Mouse (Mus musculus): ENCODE data around the gene Wdr70. TPM values are rescaled to one million over a fixed set of nuclear protein-coding genes. Genes with fewer than 3 reads are reported as not detected.
"Not testable (repeated sequence)": the region's sequence is repeated elsewhere in the genome, so short reads cannot be mapped to it uniquely, and the experiment has no call there.

Gene Wdr70
- polyA plus RNA-seq, 1 experiment: 13.5 TPM

DNA sequence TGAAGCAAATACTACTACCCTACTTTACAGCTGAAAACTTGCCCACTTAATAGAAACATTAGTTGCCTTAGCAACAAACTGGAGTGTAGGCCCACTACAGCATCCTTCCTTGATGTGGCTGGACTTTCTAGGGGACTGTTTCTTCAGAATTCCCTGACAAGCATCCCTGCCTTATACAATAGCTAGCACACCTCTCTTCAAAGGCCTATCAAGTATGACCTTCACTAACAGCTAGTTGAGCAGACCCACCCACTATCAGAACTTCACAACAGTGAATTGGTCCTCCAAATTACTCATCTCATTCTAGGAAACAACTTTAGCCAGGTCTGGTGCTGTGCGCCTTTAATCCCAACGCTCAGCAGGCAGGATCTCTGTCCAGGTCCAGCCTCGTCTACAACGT, 11.7 kb downstream of the Wdr70 start:
- H3K27ac ChIP-seq (ENCODE audit: insufficient read depth, low read depth, low read length): no peak overlapping the region
- 96% methylated on average over 4 of the region's 4 CpGs for WGBS
- H3K4me1 ChIP-seq (ENCODE audit: control insufficient read depth, insufficient read depth, low read length): no peaks in the 10 kb centered on the region; the same call in 1 of the 2 replicates
- no peak overlapping the region for H3K4me3 ChIP-seq (ENCODE audit: insufficient read depth, low read depth, low read length)
- H3K27me3 ChIP-seq (replicated peaks; ENCODE audit: control insufficient read depth, insufficient read depth, low read length): no peaks in the 10 kb centered on the region
- TF ChIP-seq CTCF (conservative IDR thresholded peaks at IDR 0.05; ENCODE audit: insufficient read depth, insufficient read length, low read depth, low read length) (no peak), POLR2A (IDR thresholded peaks at IDR 0.05; ENCODE audit: low read depth, low read length) (no peak)
- H3K36me3 ChIP-seq (ENCODE audit: control insufficient read depth, insufficient read depth, low read length): peaks cover 1% of the 10 kb centered on the region; the same call in 1 of the 2 replicates
- no peak for DNase-seq

- Histone ChIP-seq H3K4me1 (ENCODE audit: control insufficient read depth, insufficient read depth, low read length) (no peaks in the 10 kb centered on the region), H3K4me3 (ENCODE audit: insufficient read depth, low read depth, low read length) (no peak overlapping the region), H3K36me3 (ENCODE audit: control insufficient read depth, insufficient read depth, low read length) (peaks cover 4% of the 10 kb centered on the region; the same call in 1 of the 2 replicates), H3K27ac (ENCODE audit: insufficient read depth, low read depth, low read length) (no peak overlapping the region), H3K27me3 (replicated peaks; ENCODE audit: control insufficient read depth, insufficient read depth, low read length) (no peaks in the 10 kb centered on the region)
- WGBS: 92% methylated on average over 8 of the region's 8 CpGs
- TF ChIP-seq POLR2A (IDR thresholded peaks at IDR 0.05; ENCODE audit: low read depth, low read length) (no peak), CTCF (conservative IDR thresholded peaks at IDR 0.05; ENCODE audit: insufficient read depth, insufficient read length, low read depth, low read length) (no peak)
- no peak for DNase-seq
Observed at GRCm38 (mm10) chr15:8082139-8082538, 16.9 kb downstream of the Wdr70 start.

DNA sequence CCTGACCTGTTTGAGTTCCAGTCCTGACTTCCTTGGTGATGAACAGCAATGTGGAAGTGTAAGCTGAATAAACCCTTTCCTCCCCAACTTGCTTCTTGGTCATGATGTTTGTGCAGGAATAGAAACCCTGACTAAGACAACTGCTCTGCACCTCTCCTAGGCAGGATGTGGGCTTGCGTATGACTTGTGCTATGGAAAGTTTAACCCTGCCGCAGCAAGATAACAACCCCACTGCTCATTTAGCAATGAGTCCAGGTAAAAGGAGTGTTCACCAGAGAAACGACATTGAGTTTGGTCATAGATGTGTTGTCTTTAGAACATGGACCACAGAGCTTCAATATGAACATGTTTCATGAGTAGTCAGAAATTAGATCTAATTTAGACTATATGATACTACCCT, 25.9 kb downstream of the Wdr70 start:
- 94% methylated on average over 3 of the region's 3 CpGs for WGBS
- not testable (repeated sequence) for H3K4me3 ChIP-seq (ENCODE audit: insufficient read depth, low read depth, low read length); DNase-seq; H3K4me1 ChIP-seq (ENCODE audit: control insufficient read depth, insufficient read depth, low read length); H3K36me3 ChIP-seq (ENCODE audit: control insufficient read depth, insufficient read depth, low read length); H3K27me3 ChIP-seq (replicated peaks; ENCODE audit: control insufficient read depth, insufficient read depth, low read length); H3K27ac ChIP-seq (ENCODE audit: insufficient read depth, low read depth, low read length)

GRCm38 (mm10) chr15:8065221-8065620, 33.8 kb downstream of the Wdr70 start:
- no peaks in the 10 kb centered on the region for H3K4me1 ChIP-seq (ENCODE audit: control insufficient read depth, insufficient read depth, low read length)
- H3K27me3 ChIP-seq (replicated peaks; ENCODE audit: control insufficient read depth, insufficient read depth, low read length): no peaks in the 10 kb centered on the region
- TF ChIP-seq CTCF (conservative IDR thresholded peaks at IDR 0.05; ENCODE audit: insufficient read depth, insufficient read length, low read depth, low read length): no peak
- TF ChIP-seq POLR2A (IDR thresholded peaks at IDR 0.05; ENCODE audit: low read depth, low read length): no peak
- no peak overlapping the region for H3K27ac ChIP-seq (ENCODE audit: insufficient read depth, low read depth, low read length)
- WGBS: 27% methylated on average over 6 of the region's 6 CpGs
- H3K36me3 ChIP-seq (ENCODE audit: control insufficient read depth, insufficient read depth, low read length): no peaks in the 10 kb centered on the region
- no peak overlapping the region for H3K4me3 ChIP-seq (ENCODE audit: insufficient read depth, low read depth, low read length)
- DNase-seq: no peak

DNA sequence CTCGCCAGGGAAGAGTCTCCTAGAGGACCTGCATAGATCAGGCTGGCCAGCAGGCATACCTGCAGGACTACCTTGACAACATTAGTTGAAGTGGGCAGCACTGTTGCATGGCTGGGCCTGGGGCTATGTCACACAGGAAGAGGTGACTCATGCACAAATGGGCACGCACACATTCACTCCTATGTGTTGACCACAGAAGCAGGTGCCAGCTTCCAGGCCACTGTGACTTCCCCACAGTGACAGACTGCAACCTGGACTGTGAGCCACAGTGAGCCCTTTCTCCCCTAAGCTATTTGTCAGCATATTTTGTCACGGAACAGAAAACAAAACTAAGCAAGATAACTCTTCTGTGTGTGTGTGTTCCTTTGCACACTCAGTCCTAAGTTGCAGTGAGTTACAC, 47.8 kb downstream of the Wdr70 start:
- DNase-seq: no peak
- Histone ChIP-seq H3K27ac (ENCODE audit: insufficient read depth, low read depth, low read length) (no peak overlapping the region), H3K4me3 (ENCODE audit: insufficient read depth, low read depth, low read length) (no peak overlapping the region), H3K27me3 (replicated peaks; ENCODE audit: control insufficient read depth, insufficient read depth, low read length) (no peaks in the 10 kb centered on the region), H3K4me1 (ENCODE audit: control insufficient read depth, insufficient read depth, low read length) (no peaks in the 10 kb centered on the region), H3K36me3 (ENCODE audit: control insufficient read depth, insufficient read depth, low read length) (no peaks in the 10 kb centered on the region)
- WGBS: 91% methylated on average over 3 of the region's 3 CpGs
- TF ChIP-seq CTCF (conservative IDR thresholded peaks at IDR 0.05; ENCODE audit: insufficient read depth, insufficient read length, low read depth, low read length): no peak
- TF ChIP-seq POLR2A (IDR thresholded peaks at IDR 0.05; ENCODE audit: low read depth, low read length): no peak

DNA sequence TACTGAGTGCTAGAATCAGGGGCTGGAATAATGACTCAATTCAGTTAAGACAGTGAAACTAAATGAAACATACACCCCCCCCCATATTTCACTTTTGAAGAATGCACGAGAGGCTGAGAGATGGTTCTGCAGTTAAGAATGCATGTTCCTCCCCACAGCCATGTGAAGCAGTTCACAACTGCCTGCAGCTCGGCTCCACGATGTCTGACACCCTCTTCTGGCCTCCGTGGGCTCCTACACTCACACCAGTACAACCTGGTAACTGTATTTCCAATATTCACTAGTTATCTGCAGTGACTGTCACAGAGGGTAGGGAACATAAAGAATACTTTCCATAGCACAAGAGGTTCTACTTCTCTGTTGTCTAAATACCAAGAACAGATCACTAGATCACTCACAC, 59.2 kb downstream of the Wdr70 start:
- WGBS: 79% methylated on average over 4 of the region's 4 CpGs
- no peaks in the 10 kb centered on the region for H3K36me3 ChIP-seq (ENCODE audit: control insufficient read depth, insufficient read depth, low read length)
- no peaks in the 10 kb centered on the region for H3K4me1 ChIP-seq (ENCODE audit: control insufficient read depth, insufficient read depth, low read length)
- no peak for DNase-seq
- TF ChIP-seq CTCF (conservative IDR thresholded peaks at IDR 0.05; ENCODE audit: insufficient read depth, insufficient read length, low read depth, low read length) (no peak), POLR2A (IDR thresholded peaks at IDR 0.05; ENCODE audit: low read depth, low read length) (no peak)
- H3K27ac ChIP-seq (ENCODE audit: insufficient read depth, low read depth, low read length): no peak overlapping the region
- H3K27me3 ChIP-seq (replicated peaks; ENCODE audit: control insufficient read depth, insufficient read depth, low read length): no peaks in the 10 kb centered on the region
- H3K4me3 ChIP-seq (ENCODE audit: insufficient read depth, low read depth, low read length): no peak overlapping the region

DNA sequence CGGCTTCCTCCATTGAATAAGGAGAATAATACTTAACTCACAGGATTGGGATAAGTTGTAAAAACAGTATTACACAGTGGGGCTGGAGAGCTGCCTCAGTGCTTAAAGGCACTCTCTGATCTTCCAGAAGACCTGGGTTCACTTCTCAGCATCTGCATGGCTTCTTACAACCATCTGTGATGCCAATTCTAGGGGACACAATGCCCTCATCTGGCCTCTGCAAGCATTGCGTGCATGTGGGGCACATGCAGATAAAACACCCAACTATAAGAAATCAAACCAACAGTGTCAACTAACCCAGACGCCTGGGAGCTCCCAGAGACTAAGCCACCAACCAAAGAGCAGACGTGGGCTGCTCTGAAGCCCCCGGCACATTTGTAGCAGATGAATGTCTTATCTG, 60.6 kb downstream of the Wdr70 start:
- no peaks in the 10 kb centered on the region for H3K4me1 ChIP-seq (ENCODE audit: control insufficient read depth, insufficient read depth, low read length)
- no peak for DNase-seq
- H3K27ac ChIP-seq (ENCODE audit: insufficient read depth, low read depth, low read length): no peak overlapping the region
- WGBS: 95% methylated on average over 5 of the region's 5 CpGs
- TF ChIP-seq CTCF (conservative IDR thresholded peaks at IDR 0.05; ENCODE audit: insufficient read depth, insufficient read length, low read depth, low read length): peak; percentile 40
- no peak for TF ChIP-seq POLR2A (IDR thresholded peaks at IDR 0.05; ENCODE audit: low read depth, low read length)
- no peaks in the 10 kb centered on the region for H3K27me3 ChIP-seq (replicated peaks; ENCODE audit: control insufficient read depth, insufficient read depth, low read length)
- no peak overlapping the region for H3K4me3 ChIP-seq (ENCODE audit: insufficient read depth, low read depth, low read length)
- no peaks in the 10 kb centered on the region for H3K36me3 ChIP-seq (ENCODE audit: control insufficient read depth, insufficient read depth, low read length)

DNA sequence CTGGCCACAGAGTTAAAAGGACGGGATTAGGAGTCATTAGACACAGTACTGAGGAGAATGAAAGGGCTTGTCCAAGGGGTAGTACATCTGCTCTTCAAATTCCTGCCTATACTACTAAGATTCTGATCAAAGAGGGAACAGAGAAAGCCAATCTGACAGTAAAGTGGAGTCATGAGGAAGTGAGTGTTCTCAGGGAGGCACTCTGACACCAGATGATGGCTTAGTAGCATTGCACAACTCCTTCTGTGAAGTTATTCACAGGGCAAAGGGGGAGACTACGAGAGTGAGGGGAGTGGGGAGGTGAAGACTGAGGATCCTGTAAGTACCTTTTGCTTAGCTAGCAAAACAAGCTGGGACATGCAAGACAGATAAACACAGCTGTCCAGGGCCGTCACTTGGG, 61.2 kb downstream of the Wdr70 start:
- no peak for DNase-seq
- no peaks in the 10 kb centered on the region for H3K36me3 ChIP-seq (ENCODE audit: control insufficient read depth, insufficient read depth, low read length)
- no peak overlapping the region for H3K27ac ChIP-seq (ENCODE audit: insufficient read depth, low read depth, low read length)
- no peaks in the 10 kb centered on the region for H3K4me1 ChIP-seq (ENCODE audit: control insufficient read depth, insufficient read depth, low read length)
- WGBS: 90% methylated on average over 3 of the region's 3 CpGs
- H3K27me3 ChIP-seq (replicated peaks; ENCODE audit: control insufficient read depth, insufficient read depth, low read length): no peaks in the 10 kb centered on the region
- no peak for TF ChIP-seq CTCF (conservative IDR thresholded peaks at IDR 0.05; ENCODE audit: insufficient read depth, insufficient read length, low read depth, low read length)
- TF ChIP-seq POLR2A (IDR thresholded peaks at IDR 0.05; ENCODE audit: low read depth, low read length): no peak
- no peak overlapping the region for H3K4me3 ChIP-seq (ENCODE audit: insufficient read depth, low read depth, low read length)
